Mouse (Mus musculus): ENCODE data around the gene Mrpl47. TPM values are rescaled to one million over a fixed set of nuclear protein-coding genes. Genes with fewer than 3 reads are reported as not detected.
"Not testable (repeated sequence)": the region's sequence is repeated elsewhere in the genome, so short reads cannot be mapped to it uniquely, and the experiment has no call there.

Mrpl47 gene
- total and polyA plus RNA-seq, 3 experiments: 32.5 to 56.2 (median 48.8) TPM

DNA sequence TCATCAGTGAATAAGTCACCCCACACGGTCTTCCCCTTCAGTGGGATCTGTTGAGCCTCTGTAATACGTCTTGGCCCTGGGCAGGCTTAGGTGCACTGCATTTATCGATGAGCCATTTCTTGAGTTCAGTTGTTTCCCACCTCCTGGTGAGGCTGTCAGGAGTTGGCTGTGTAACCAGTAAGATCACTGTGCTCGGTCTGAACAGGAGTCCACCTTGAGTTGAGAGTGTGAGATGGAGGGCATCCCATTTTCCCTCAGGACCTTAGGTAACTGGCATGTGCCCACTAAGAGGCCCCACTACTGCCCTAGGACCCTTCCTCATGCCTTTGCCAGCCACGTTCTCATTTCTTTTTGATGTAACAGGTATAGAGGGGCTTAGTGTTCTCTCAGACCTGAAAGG lies 11.5 kb downstream of the Mrpl47 start:
- peaks cover 66 to 87% of the 10 kb centered on the region in 2 experiments for H3K36me3 ChIP-seq (replicated peaks in 1 of 2; ENCODE audit: control insufficient read depth in 1 of 2, insufficient read depth in 1 of 2, low read length in 1 of 2)
- DNase-seq (ENCODE audit: extremely low read depth): no peak
- in situ Hi-C loops (cut with MboI; ENCODE audit: low pct_ligation_motif_present, low pct_unique_long_range_greater_than_20kb, low sequenced_read_pairs): no loop called here
- peaks cover 2% of the 10 kb centered on the region for H3K9me3 ChIP-seq (replicated peaks; ENCODE audit: low read length)
- no peak overlapping the region for H3K9ac ChIP-seq (ENCODE audit: insufficient read depth, low read depth)
- no peaks in the 10 kb centered on the region for H3K27me3 ChIP-seq (replicated peaks)
- no peaks in the 10 kb centered on the region for H3K4me1 ChIP-seq (ENCODE audit: control insufficient read depth in 1 of 2, insufficient read depth in 2 of 2)
- dilution Hi-C loops (cut with MboI; ENCODE audit: extremely low pct_ligation_motif_present, extremely low pct_unique_long_range_greater_than_20kb, low sequenced_read_pairs): no loop called here
- no peak overlapping the region for H3K4me3 ChIP-seq (replicated peaks in 1 of 3; ENCODE audit: low read depth in 2 of 3, low read length in 2 of 3, poor library complexity in 1 of 3)
- H3K79me2 ChIP-seq (replicated peaks; ENCODE audit: control insufficient read depth, extremely low read depth, insufficient read depth, poor library complexity, severe bottlenecking): no peaks in the 10 kb centered on the region
- TF ChIP-seq CHD1 (IDR thresholded peaks at IDR 0.05; ENCODE audit: low read depth, low read length) (no peak), ZMIZ1 (IDR thresholded peaks at IDR 0.05; ENCODE audit: low read depth, low read length) (no peak)
- H3K4me2 ChIP-seq (ENCODE audit: insufficient read depth, low read depth, poor library complexity, severe bottlenecking): no peak overlapping the region
- H3K27ac ChIP-seq (ENCODE audit: insufficient read depth, low read depth): no peak overlapping the region

DNA sequence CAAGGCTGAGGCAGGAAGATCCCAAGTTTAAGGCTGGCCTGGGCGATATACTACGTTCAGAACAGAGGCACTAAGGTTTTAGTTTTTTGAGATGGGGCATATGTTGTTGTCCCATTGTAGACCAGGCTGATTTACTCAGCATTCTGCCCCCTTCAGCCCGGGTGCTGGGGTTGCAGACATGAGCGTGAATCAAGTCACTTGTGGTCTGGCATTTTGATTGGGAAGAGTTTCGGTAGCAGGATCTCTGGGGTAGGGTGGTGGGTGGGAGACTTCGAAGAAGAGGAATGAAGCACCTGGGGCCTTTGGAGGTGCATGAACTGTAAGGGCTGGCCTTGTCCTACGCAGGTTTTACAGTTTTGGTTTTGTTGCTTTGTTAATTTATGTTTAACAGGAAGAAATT lies 13.2 kb downstream of the Mrpl47 start:
- H3K79me2 ChIP-seq (replicated peaks; ENCODE audit: control insufficient read depth, extremely low read depth, insufficient read depth, poor library complexity, severe bottlenecking): no peaks in the 10 kb centered on the region
- no peaks in the 10 kb centered on the region for H3K27me3 ChIP-seq (replicated peaks)
- no peak for DNase-seq (ENCODE audit: extremely low read depth)
- no peak overlapping the region for H3K4me3 ChIP-seq (replicated peaks in 1 of 3; ENCODE audit: low read depth in 2 of 3, low read length in 2 of 3, poor library complexity in 1 of 3)
- H3K36me3 ChIP-seq (replicated peaks in 1 of 2; ENCODE audit: control insufficient read depth in 1 of 2, insufficient read depth in 1 of 2, low read length in 1 of 2): peaks cover 67 to 88% of the 10 kb centered on the region in 2 experiments
- no peak overlapping the region for H3K27ac ChIP-seq (ENCODE audit: insufficient read depth, low read depth)
- H3K4me2 ChIP-seq (ENCODE audit: insufficient read depth, low read depth, poor library complexity, severe bottlenecking): no peak overlapping the region
- no peaks in the 10 kb centered on the region for H3K4me1 ChIP-seq (ENCODE audit: control insufficient read depth in 1 of 2, insufficient read depth in 2 of 2)
- dilution Hi-C loops (cut with MboI; ENCODE audit: extremely low pct_ligation_motif_present, extremely low pct_unique_long_range_greater_than_20kb, low sequenced_read_pairs): no loop called here
- in situ Hi-C loops (cut with MboI; ENCODE audit: low pct_ligation_motif_present, low pct_unique_long_range_greater_than_20kb, low sequenced_read_pairs): no loop called here
- peaks cover 2% of the 10 kb centered on the region for H3K9me3 ChIP-seq (replicated peaks; ENCODE audit: low read length)
- TF ChIP-seq ZKSCAN1 (IDR thresholded peaks at IDR 0.05; ENCODE audit: borderline replicate concordance, low read depth, low read length) (no peak), MAZ (IDR thresholded peaks at IDR 0.05; ENCODE audit: low read depth, low read length) (no peak), RCOR1 (conservative IDR thresholded peaks at IDR 0.05; ENCODE audit: low read depth, low read length) (no peak), TCF12 (IDR thresholded peaks at IDR 0.05; ENCODE audit: low read depth, low read length) (no peak), CHD2 (IDR thresholded peaks at IDR 0.05; ENCODE audit: low read length) (no peak)
- H3K9ac ChIP-seq (ENCODE audit: insufficient read depth, low read depth): no peak overlapping the region

DNA sequence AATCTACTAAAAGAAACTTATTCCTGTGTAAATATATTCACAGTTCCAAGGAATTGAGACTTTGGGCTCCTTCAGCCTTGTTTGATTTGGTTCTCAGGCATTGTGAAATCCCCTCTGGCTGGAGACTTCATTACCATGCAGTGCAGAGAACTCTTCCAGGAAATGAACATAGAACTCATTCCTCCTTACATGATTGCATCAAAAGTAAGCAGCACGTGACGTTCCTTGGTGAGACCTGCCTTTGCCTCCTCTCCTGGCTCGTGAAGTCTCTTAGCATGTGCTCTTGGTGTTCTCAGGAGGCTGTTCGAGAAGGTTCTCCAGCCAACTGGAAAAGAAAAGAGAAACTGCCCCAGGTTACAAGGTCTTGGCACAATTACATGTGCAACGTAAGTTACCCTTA lies 19.1 kb downstream of the Mrpl47 start:
- Histone ChIP-seq H3K4me2 (ENCODE audit: insufficient read depth, low read depth, poor library complexity, severe bottlenecking) (no peak overlapping the region), H3K27ac (ENCODE audit: insufficient read depth, low read depth) (no peak overlapping the region), H3K4me3 (replicated peaks in 1 of 3; ENCODE audit: low read depth in 2 of 3, low read length in 2 of 3, poor library complexity in 1 of 3) (no peak overlapping the region), H3K4me1 (ENCODE audit: control insufficient read depth in 1 of 2, insufficient read depth in 2 of 2) (0 out of 4 replicates have a peak, but pooled peaks cover 0 to 5% of the 10 kb centered on the region in 2 experiments), H3K9ac (ENCODE audit: insufficient read depth, low read depth) (no peak overlapping the region), H3K79me2 (replicated peaks; ENCODE audit: control insufficient read depth, extremely low read depth, insufficient read depth, poor library complexity, severe bottlenecking) (no peaks in the 10 kb centered on the region; the same call in 1 of the 2 replicates), H3K9me3 (replicated peaks; ENCODE audit: low read length) (no peaks in the 10 kb centered on the region), H3K27me3 (replicated peaks) (no peaks in the 10 kb centered on the region), H3K36me3 (replicated peaks in 1 of 2; ENCODE audit: control insufficient read depth in 1 of 2, insufficient read depth in 1 of 2, low read length in 1 of 2) (peaks cover 69 to 89% of the 10 kb centered on the region in 2 experiments)
- TF ChIP-seq CTCF (conservative IDR thresholded peaks at IDR 0.05 in 1 of 2, IDR thresholded peaks at IDR 0.05 in 1 of 2; ENCODE audit: low read depth in 2 of 2, low read length in 2 of 2) (no peak), ZNF384 (IDR thresholded peaks at IDR 0.05; ENCODE audit: low read depth, low read length) (no peak), UBTF (IDR thresholded peaks at IDR 0.05; ENCODE audit: low read depth, low read length) (no peak), POLR2A (IDR thresholded peaks at IDR 0.05; ENCODE audit: low read depth, low read length) (no peak), NELFE (IDR thresholded peaks at IDR 0.05; ENCODE audit: low read depth, low read length) (no peak), RAD21 (IDR thresholded peaks at IDR 0.05; ENCODE audit: low read depth, low read length) (no peak), SIN3A (IDR thresholded peaks at IDR 0.05; ENCODE audit: low read length) (no peak), KAT2A (IDR thresholded peaks at IDR 0.05; ENCODE audit: insufficient replicate concordance, low read length) (no peak), ELF1 (IDR thresholded peaks at IDR 0.05; ENCODE audit: low read depth, low read length) (no peak), CHD1 (IDR thresholded peaks at IDR 0.05; ENCODE audit: low read depth, low read length) (no peak), JUN (IDR thresholded peaks at IDR 0.05; ENCODE audit: insufficient read depth, low read depth, low read length) (no peak), USF1 (IDR thresholded peaks at IDR 0.05; ENCODE audit: low read depth, low read length) (no peak), TBP (conservative IDR thresholded peaks at IDR 0.05; ENCODE audit: low read depth, low read length) (no peak), CHD2 (IDR thresholded peaks at IDR 0.05; ENCODE audit: low read length) (no peak), POLR2AphosphoS2 (IDR thresholded peaks at IDR 0.05; ENCODE audit: low read depth, low read length) (no peak), EP300 (IDR thresholded peaks at IDR 0.05; ENCODE audit: low read length) (no peak)
- dilution Hi-C loops (cut with MboI; ENCODE audit: extremely low pct_ligation_motif_present, extremely low pct_unique_long_range_greater_than_20kb, low sequenced_read_pairs): no loop called here
- in situ Hi-C loops (cut with MboI; ENCODE audit: low pct_ligation_motif_present, low pct_unique_long_range_greater_than_20kb, low sequenced_read_pairs): no loop called here
- DNase-seq (ENCODE audit: extremely low read depth): no peak

DNA sequence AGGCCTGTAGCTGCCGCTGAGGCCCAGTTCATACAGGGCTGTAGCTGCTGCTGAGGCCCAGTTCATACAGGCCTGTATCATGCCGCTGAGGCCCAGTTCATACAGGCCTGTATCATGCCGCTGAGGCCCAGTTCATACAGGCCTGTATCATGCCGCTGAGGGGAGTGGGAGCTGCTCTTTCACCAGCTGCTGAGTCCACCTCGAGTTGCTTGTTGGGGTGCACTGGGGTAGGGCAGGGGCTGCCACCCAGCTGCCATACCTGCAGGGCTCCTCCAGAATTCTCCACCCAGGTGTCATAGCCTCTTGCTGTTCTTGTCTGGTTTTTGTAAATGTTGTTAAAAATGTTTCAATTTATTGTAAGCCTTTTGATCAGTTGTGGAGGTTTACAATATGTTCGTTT lies 20.0 kb downstream of the Mrpl47 start:
- in situ Hi-C loops (cut with MboI; ENCODE audit: low pct_ligation_motif_present, low pct_unique_long_range_greater_than_20kb, low sequenced_read_pairs); H3K4me3 ChIP-seq (replicated peaks in 1 of 3; ENCODE audit: low read depth in 2 of 3, low read length in 2 of 3, poor library complexity in 1 of 3); H3K9ac ChIP-seq (ENCODE audit: insufficient read depth, low read depth); H3K4me2 ChIP-seq (ENCODE audit: insufficient read depth, low read depth, poor library complexity, severe bottlenecking); H3K79me2 ChIP-seq (replicated peaks; ENCODE audit: control insufficient read depth, extremely low read depth, insufficient read depth, poor library complexity, severe bottlenecking); H3K4me1 ChIP-seq (ENCODE audit: control insufficient read depth in 1 of 2, insufficient read depth in 2 of 2); H3K27me3 ChIP-seq (replicated peaks); dilution Hi-C loops (cut with MboI; ENCODE audit: extremely low pct_ligation_motif_present, extremely low pct_unique_long_range_greater_than_20kb, low sequenced_read_pairs); DNase-seq (ENCODE audit: extremely low read depth); H3K27ac ChIP-seq (ENCODE audit: insufficient read depth, low read depth); H3K9me3 ChIP-seq (replicated peaks; ENCODE audit: low read length): not testable (repeated sequence)
- peaks cover 72 to 90% of the 10 kb centered on the region in 2 experiments for H3K36me3 ChIP-seq (replicated peaks in 1 of 2; ENCODE audit: control insufficient read depth in 1 of 2, insufficient read depth in 1 of 2, low read length in 1 of 2)

Data from CH12.LX (cell line).